Mouse (Mus musculus) embryo, embryonic 11.5 days (tissue): ENCODE measurements around the gene Cep162.
A peak's percentile ranks its signal among the peaks of the same experiment; 100 is the strongest.

Source experiments
- DNase-seq: peaks from one replicate; pipeline ENCODE4 v3.0.0-alpha.2; 2012; ENCODE audit warnings: low read depth, low spot score

The Cep162 gene

GRCm38 (mm10) chr9:87254903-87255695, at the start of gene Cep162:
TSS of gene Cep162 (minus strand) at chr9:87255536.
- DNase-seq: peak; percentile 72

- no peak for DNase-seq
Observed at GRCm38 (mm10) chr9:87303196-87303595, 47.9 kb upstream of the Cep162 start.

- no peak for DNase-seq
Observed at GRCm38 (mm10) chr9:87298900-87299299, 43.6 kb upstream of the Cep162 start.

GRCm38 (mm10) chr9:87297522-87297921, 42.2 kb upstream of the Cep162 start:
- DNase-seq: no peak

GRCm38 (mm10) chr9:87255696-87256030, 327 bp upstream of the Cep162 start:
- no peak for DNase-seq

- no peak for DNase-seq
Observed at GRCm38 (mm10) chr9:87248118-87248517, 7.2 kb downstream of the Cep162 start.

- no peak for DNase-seq
Observed at GRCm38 (mm10) chr9:87247678-87248077, 7.7 kb downstream of the Cep162 start.

- no peak for DNase-seq
Observed at GRCm38 (mm10) chr9:87213204-87213603, 42.1 kb downstream of the Cep162 start.

- DNase-seq: no peak
Observed at GRCm38 (mm10) chr9:87210830-87211339, 44.5 kb downstream of the Cep162 start.

- DNase-seq: no peak
Observed at GRCm38 (mm10) chr9:87202431-87202830, 52.9 kb downstream of the Cep162 start.

GRCm38 (mm10) chr9:87200919-87201318, 54.4 kb downstream of the Cep162 start:
- DNase-seq: no peak

- no peak for DNase-seq
Observed at GRCm38 (mm10) chr9:87200426-87200825, 54.9 kb downstream of the Cep162 start.

GRCm38 (mm10) chr9:87198036-87198435, 57.3 kb downstream of the Cep162 start:
- no peak for DNase-seq

- DNase-seq: no peak
Observed at GRCm38 (mm10) chr9:87197277-87197676, 58.1 kb downstream of the Cep162 start.

- DNase-seq: no peak
Observed at GRCm38 (mm10) chr9:87193721-87194120, 61.6 kb downstream of the Cep162 start.

GRCm38 (mm10) chr9:87187336-87187735, 68.0 kb downstream of the Cep162 start:
- DNase-seq: no peak

GRCm38 (mm10) chr9:87182231-87182630, 73.1 kb downstream of the Cep162 start:
- no peak for DNase-seq

GRCm38 (mm10) chr9:87178534-87178933, 76.8 kb downstream of the Cep162 start:
- no peak for DNase-seq

GRCm38 (mm10) chr9:87171517-87171916, 83.8 kb downstream of the Cep162 start:
- DNase-seq: no peak

GRCm38 (mm10) chr9:87170891-87171290, 84.4 kb downstream of the Cep162 start:
- DNase-seq: no peak

GRCm38 (mm10) chr9:87169144-87169543, 86.2 kb downstream of the Cep162 start:
- DNase-seq: no peak

- no peak for DNase-seq
Observed at GRCm38 (mm10) chr9:87168051-87168450, 87.3 kb downstream of the Cep162 start.

- DNase-seq: no peak
Observed at GRCm38 (mm10) chr9:87167001-87167830, 88.1 kb downstream of the Cep162 start.
